Mouse (Mus musculus) embryonic facial prominence, embryonic 10.5 days (tissue): ENCODE results near the gene Crim1. TPM values are rescaled to one million over a fixed set of nuclear protein-coding genes. Genes with fewer than 3 reads are reported as not detected.
"Not testable (repeated sequence)": the region's sequence is repeated elsewhere in the genome, so short reads cannot be mapped to it uniquely, and the experiment has no call there.

Experiments used
- DNase-seq: peaks from one replicate; pipeline ENCODE4 v3.0.0-alpha.2; 2017; ENCODE audit warnings: low spot score
- H3K27ac ChIP-seq: fragments of 300-500 bp; sonication (generic); replicated peaks from 2 replicates; pipeline ENCODE4 v1.5.1; 2016; ENCODE audit warnings: mild to moderate bottlenecking
- H3K27me3 ChIP-seq: fragments of 300-500 bp; sonication (generic); replicated peaks from 2 replicates; pipeline ENCODE4 v1.6.1; 2016; ENCODE audit warnings: low read depth, mild to moderate bottlenecking; ENCODE audit not compliant: poor library complexity, severe bottlenecking
- H3K36me3 ChIP-seq: fragments of 300-500 bp; sonication (generic); replicated peaks from 2 replicates; pipeline ENCODE4 v1.6.1; 2016; ENCODE audit warnings: mild to moderate bottlenecking, moderate library complexity
- H3K4me1 ChIP-seq: fragments of 300-500 bp; sonication (generic); 2 replicates; pipeline ENCODE4 v1.6.1; 2016
- H3K4me3 ChIP-seq: fragments of 300-500 bp; sonication (generic); 2 replicates; pipeline ENCODE4 v1.5.1; 2016; ENCODE audit warnings: mild to moderate bottlenecking, moderate library complexity
- H3K9me3 ChIP-seq: fragments of 300-500 bp; sonication (generic); 2 replicates; pipeline ENCODE4 v1.6.1; 2016; ENCODE audit warnings: mild to moderate bottlenecking
- WGBS: fragments of 180-500 bp; shearing (Covaris S2); methylation state at CpG from one replicate; pipeline ENCODE4 v1.1.7; 2016; 5-methylcytosine and 5-hydroxymethylcytosine counted together
- polyA plus RNA-seq: library from polyadenylated mRNA; unstranded; fragments of >200 nt; fragmentation: Nextera tagmentation; extraction: Ambion mirVana; gene quantifications from 2 replicates; pipeline ENCODE4 v1.2.1, GENCODE M21; 2016

The Crim1 gene
- polyA plus RNA-seq, 1 experiment from 2014 or later = 2.2 TPM

- Histone ChIP-seq H3K4me3 (no peak overlapping the region), H3K27me3 (no peaks in the 10 kb centered on the region), H3K36me3 (peaks cover 12% of the 10 kb centered on the region), H3K27ac (no peak overlapping the region), H3K9me3 (no peaks in the 10 kb centered on the region), H3K4me1 (peaks cover 10% of the 10 kb centered on the region)
- 87% methylated on average over 4 of the region's 4 CpGs for WGBS
- no peak for DNase-seq
These were observed 40.1 kb downstream of the Crim1 start for GRCm38 (mm10) chr17:78240161-78240560.

GRCm38 (mm10) chr17:78241238-78241637 is 41.2 kb downstream of the Crim1 start:
- Histone ChIP-seq H3K27ac (no peak overlapping the region), H3K9me3 (no peaks in the 10 kb centered on the region), H3K4me3 (no peak overlapping the region), H3K4me1 (peaks cover 21% of the 10 kb centered on the region), H3K27me3 (no peaks in the 10 kb centered on the region), H3K36me3 (peaks cover 12% of the 10 kb centered on the region)
- WGBS = 61% methylated on average over 7 of the region's 7 CpGs
- DNase-seq = no peak

- 74% methylated on average over 6 of the region's 6 CpGs for WGBS
- Histone ChIP-seq H3K4me3 (no peak overlapping the region), H3K9me3 (no peaks in the 10 kb centered on the region), H3K27me3 (no peaks in the 10 kb centered on the region), H3K4me1 (peaks cover 44% of the 10 kb centered on the region), H3K27ac (no peak overlapping the region), H3K36me3 (peaks cover 4% of the 10 kb centered on the region; the same call in 1 of the 2 replicates)
- DNase-seq = no peak
These were observed 44.7 kb downstream of the Crim1 start for GRCm38 (mm10) chr17:78244752-78245151.

GRCm38 (mm10) chr17:78245444-78245843 is 45.4 kb downstream of the Crim1 start:
- 56% methylated on average over 4 of the region's 4 CpGs for WGBS
- Histone ChIP-seq H3K4me3 (no peak overlapping the region), H3K27ac (no peak overlapping the region)

GRCm38 (mm10) chr17:78246634-78247383 is 46.8 kb downstream of the Crim1 start:
- no peak for DNase-seq
- H3K27me3 ChIP-seq = no peaks in the 10 kb centered on the region
- H3K9me3 ChIP-seq = no peaks in the 10 kb centered on the region
- H3K27ac ChIP-seq = no peak overlapping the region; the same call in 1 of the 2 replicates
- WGBS = 62% methylated on average over 11 of the region's 11 CpGs
- H3K4me3 ChIP-seq = no peak overlapping the region
- peaks cover 52% of the 10 kb centered on the region for H3K4me1 ChIP-seq
- no peaks in the 10 kb centered on the region for H3K36me3 ChIP-seq

More at GRCm38 (mm10) chr17:78245444-78245843, 45.4 kb downstream of the Crim1 start:
- Histone ChIP-seq H3K9me3 (no peaks in the 10 kb centered on the region), H3K27me3 (no peaks in the 10 kb centered on the region), H3K4me1 (peaks cover 48% of the 10 kb centered on the region), H3K36me3 (no peaks in the 10 kb centered on the region; the same call in 1 of the 2 replicates)
- DNase-seq = no peak

GRCm38 (mm10) chr17:78248197-78248596 is 48.1 kb downstream of the Crim1 start:
- Histone ChIP-seq H3K27ac (no peak overlapping the region), H3K36me3 (no peaks in the 10 kb centered on the region), H3K4me3 (no peak overlapping the region), H3K27me3 (no peaks in the 10 kb centered on the region), H3K9me3 (no peaks in the 10 kb centered on the region), H3K4me1 (peaks cover 47% of the 10 kb centered on the region)
- 78% methylated on average over 5 of the region's 5 CpGs for WGBS
- no peak for DNase-seq

- H3K4me1 ChIP-seq = peaks cover 47% of the 10 kb centered on the region
- no peaks in the 10 kb centered on the region for H3K27me3 ChIP-seq
- 64% methylated on average over 3 of the region's 3 CpGs for WGBS
- H3K27ac ChIP-seq = no peak overlapping the region
- H3K9me3 ChIP-seq = no peaks in the 10 kb centered on the region
- DNase-seq = no peak
- no peaks in the 10 kb centered on the region for H3K36me3 ChIP-seq
- no peak overlapping the region for H3K4me3 ChIP-seq
These were observed 48.9 kb downstream of the Crim1 start for GRCm38 (mm10) chr17:78248943-78249342.

- Histone ChIP-seq H3K4me3 (no peak overlapping the region), H3K27ac (no peak overlapping the region), H3K36me3 (no peaks in the 10 kb centered on the region), H3K27me3 (no peaks in the 10 kb centered on the region), H3K4me1 (peaks cover 44% of the 10 kb centered on the region), H3K9me3 (no peaks in the 10 kb centered on the region)
- 74% methylated on average over 14 of the region's 14 CpGs for WGBS
- no peak for DNase-seq
These were observed 50.3 kb downstream of the Crim1 start for GRCm38 (mm10) chr17:78250149-78250938.

- not testable (repeated sequence) for H3K4me3 ChIP-seq
- 86% methylated on average over 2 of the region's 2 CpGs for WGBS
These were observed 53.5 kb downstream of the Crim1 start for GRCm38 (mm10) chr17:78253587-78253986.

GRCm38 (mm10) chr17:78254256-78254655 is 54.2 kb downstream of the Crim1 start:
- 72% methylated on average over 8 of the region's 8 CpGs for WGBS
- Histone ChIP-seq H3K4me1 (peaks cover 19% of the 10 kb centered on the region), H3K36me3 (no peaks in the 10 kb centered on the region), H3K4me3 (no peak overlapping the region), H3K27ac (no peak overlapping the region), H3K27me3 (no peaks in the 10 kb centered on the region), H3K9me3 (no peaks in the 10 kb centered on the region)
- peak; percentile 25 for DNase-seq

More at GRCm38 (mm10) chr17:78253587-78253986, 53.5 kb downstream of the Crim1 start:
- H3K4me1 ChIP-seq = peaks cover 25% of the 10 kb centered on the region
- H3K27me3 ChIP-seq, H3K27ac ChIP-seq, DNase-seq, H3K9me3 ChIP-seq, H3K36me3 ChIP-seq: not testable (repeated sequence)

GRCm38 (mm10) chr17:78255711-78256110 is 55.7 kb downstream of the Crim1 start:
- Histone ChIP-seq H3K4me3 (no peak overlapping the region), H3K4me1 (peaks cover 12% of the 10 kb centered on the region), H3K9me3 (no peaks in the 10 kb centered on the region; the same call in 1 of the 2 replicates), H3K27me3 (no peaks in the 10 kb centered on the region), H3K36me3 (0 out of 2 replicates have a peak, but pooled peaks cover 3% of the 10 kb centered on the region), H3K27ac (no peak overlapping the region)
- 88% methylated on average over 9 of the region's 9 CpGs for WGBS
- DNase-seq = no peak

- Histone ChIP-seq H3K4me3 (no peak overlapping the region), H3K27me3 (no peaks in the 10 kb centered on the region), H3K27ac (no peak overlapping the region), H3K36me3 (0 out of 2 replicates have a peak, but pooled peaks cover 3% of the 10 kb centered on the region), H3K4me1 (peaks cover 11% of the 10 kb centered on the region), H3K9me3 (no peaks in the 10 kb centered on the region; the same call in 1 of the 2 replicates)
- WGBS = 82% methylated on average over 8 of the region's 8 CpGs
- no peak for DNase-seq
These were observed 56.5 kb downstream of the Crim1 start for GRCm38 (mm10) chr17:78256534-78256933.
